Mouse (Mus musculus) CH12.LX (cell line): ENCODE results near the gene Rep15.

Experiments
- CTCF ChIP-seq, 2 experiments: IDR thresholded peaks in 1 of 2; conservative IDR thresholded peaks in 1 of 2; 2 replicates each; pipeline ENCODE4 v1.5.1; 2011 to 2012; ENCODE audit warnings: low read depth in 2 of 2, low read length in 2 of 2, improper control_type of control experiment in 1 of 2, inconsistent platforms in 1 of 2, mild to moderate bottlenecking in 1 of 2, moderate library complexity in 1 of 2
- HCFC1 ChIP-seq: IDR thresholded peaks from 2 replicates; pipeline ENCODE4 v1.6.1; 2012; ENCODE audit warnings: low read depth, mild to moderate bottlenecking, inconsistent platforms, low read length, improper control_type of control experiment

DNA sequence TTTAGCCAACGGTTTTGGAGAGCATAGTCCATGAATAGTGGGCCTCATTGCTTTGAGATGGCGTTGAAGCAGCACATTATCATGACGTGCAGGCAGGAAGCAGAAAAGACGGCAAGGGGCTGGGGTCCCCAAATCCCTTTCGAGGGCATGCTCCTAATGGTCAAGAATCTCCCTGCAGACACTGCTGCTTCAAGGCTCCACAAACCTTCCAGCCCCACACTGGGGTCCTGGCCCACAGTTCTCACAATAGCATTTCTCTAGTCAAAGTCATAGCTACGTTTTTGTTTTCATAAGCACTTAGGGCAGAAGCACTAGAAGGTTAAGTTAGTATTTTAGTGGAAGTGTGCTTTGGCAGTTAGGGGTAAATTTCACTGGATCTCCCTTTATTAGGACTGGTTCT is 36.5 kb upstream of the Rep15 start:
- TF ChIP-seq HCFC1 (no peak), CTCF (conservative IDR thresholded peaks at IDR 0.05 in 1 of 2, IDR thresholded peaks at IDR 0.05 in 1 of 2; ENCODE audit: low read depth in 2 of 2, low read length in 2 of 2) (no peak)
